Mouse (Mus musculus): ENCODE results near the gene Gramd1b. TPM values are rescaled to one million over a fixed set of nuclear protein-coding genes. Genes with fewer than 3 reads are reported as not detected.

Gramd1b gene
- polyA plus RNA-seq, 1 experiment from 2014 or later: 19.5 TPM

Other genes starting within 250 kb of the Gramd1b start
- gene Gm21915, start 139.2 kb upstream of the Gramd1b start, polyA plus RNA-seq (2015; fragmentation: Nextera tagmentation; extraction: Ambion mirVana): not detected in 2 replicates
- gene Clmp, start 154.6 kb upstream of the Gramd1b start, polyA plus RNA-seq (2015; fragmentation: Nextera tagmentation; extraction: Ambion mirVana): 64.7 and 65.5 TPM in 2 replicates